Mouse (Mus musculus) forebrain, embryonic 15.5 days (tissue): ENCODE data around the gene Pjvk. TPM values are rescaled to one million over a fixed set of nuclear protein-coding genes. Genes with fewer than 3 reads are reported as not detected.

ENCODE experiments used
- ATAC-seq: fragments of 200-750 bp; cut with Nextera tagmentation; replicated peaks from 2 replicates; pipeline ENCODE4 v1.8.0; 2017; ENCODE audit warnings: mild to moderate bottlenecking, moderate TSS enrichment, moderate library complexity
- H3K27ac ChIP-seq: fragments of 300-500 bp; sonication (generic); replicated peaks from 2 replicates; pipeline ENCODE4 v1.5.1; 2015; ENCODE audit warnings: mild to moderate bottlenecking, inconsistent platforms
- H3K27me3 ChIP-seq: fragments of 300-500 bp; sonication (generic); 2 replicates; pipeline ENCODE4 v1.6.1; 2015; ENCODE audit warnings: inconsistent platforms
- H3K36me3 ChIP-seq: fragments of 300-500 bp; sonication (generic); 2 replicates; pipeline ENCODE4 v1.6.1; 2015; ENCODE audit warnings: mild to moderate bottlenecking, inconsistent platforms
- H3K4me1 ChIP-seq: fragments of 300-500 bp; sonication (generic); 2 replicates; pipeline ENCODE4 v1.6.1; 2015; ENCODE audit warnings: inconsistent platforms
- H3K4me2 ChIP-seq: fragments of 300-500 bp; sonication (generic); replicated peaks from 2 replicates; pipeline ENCODE4 v1.6.1; 2015; ENCODE audit warnings: mild to moderate bottlenecking, inconsistent platforms
- H3K4me3 ChIP-seq: fragments of 300-500 bp; sonication (generic); 2 replicates; pipeline ENCODE4 v1.5.1; 2015; ENCODE audit warnings: mild to moderate bottlenecking, inconsistent platforms
- H3K9ac ChIP-seq: fragments of 300-500 bp; sonication (generic); replicated peaks from 2 replicates; pipeline ENCODE4 v1.6.1; 2015; ENCODE audit warnings: mild to moderate bottlenecking, inconsistent platforms
- H3K9me3 ChIP-seq: fragments of 300-500 bp; sonication (generic); 2 replicates; pipeline ENCODE4 v1.6.1; 2016; ENCODE audit warnings: inconsistent platforms
- WGBS: fragments of 180-500 bp; shearing (Covaris S2); methylation state at CpG from one replicate; pipeline ENCODE4 v1.1.7; 2015; ENCODE audit warnings: mixed read lengths; 5-methylcytosine and 5-hydroxymethylcytosine counted together
- polyA plus RNA-seq: library from polyadenylated mRNA; unstranded; fragments of >200 nt; fragmentation: Nextera tagmentation; extraction: Ambion mirVana; gene quantifications from 2 replicates; pipeline ENCODE4 v1.2.1, GENCODE M21; 2015

Gene Pjvk
- polyA plus RNA-seq, 1 experiment from 2014 or later: 0.51 TPM

DNA sequence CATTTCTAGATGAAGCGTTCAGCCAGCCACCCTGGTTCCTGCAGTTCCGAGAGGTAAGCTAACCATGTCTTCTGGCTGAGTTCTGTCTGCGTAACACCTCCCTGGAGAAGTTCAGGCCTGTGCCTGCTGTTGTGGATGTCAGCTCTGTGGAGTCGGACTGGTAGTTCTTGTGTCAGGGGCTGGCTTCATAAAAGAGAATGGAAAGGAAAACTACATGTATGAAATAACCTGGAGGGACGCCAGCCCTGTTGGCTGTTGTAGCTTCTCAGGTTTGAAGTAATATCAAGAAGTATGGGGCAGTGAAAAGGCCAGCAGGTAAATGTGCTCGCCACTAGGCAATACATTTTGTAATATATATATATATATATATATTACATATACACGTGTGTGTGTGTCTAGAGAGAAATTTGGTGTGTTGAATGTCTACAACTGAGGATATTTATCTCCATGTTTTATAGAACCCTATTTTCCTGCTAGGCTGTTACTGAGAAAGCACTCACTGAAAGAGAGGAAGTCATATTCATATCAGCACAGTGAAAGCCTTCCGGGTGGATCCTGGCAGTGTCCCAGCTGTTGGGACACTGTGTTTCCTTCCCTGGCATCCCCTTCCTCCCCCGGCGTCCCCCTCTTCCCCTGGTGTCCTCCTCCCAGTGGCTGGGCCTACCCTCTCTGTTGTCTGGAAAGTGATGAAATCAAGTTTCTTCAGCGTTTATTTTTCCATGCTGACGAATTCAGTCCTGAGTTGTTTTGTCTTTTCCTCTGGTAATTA, 42.3 kb downstream of the Pjvk start:
- H3K9me3 ChIP-seq: no peaks in the 10 kb centered on the region
- no peak for ATAC-seq
- H3K9ac ChIP-seq: no peak overlapping the region
- no peak overlapping the region for H3K27ac ChIP-seq
- 91% methylated on average over 12 of the region's 12 CpGs for WGBS
- H3K27me3 ChIP-seq: no peaks in the 10 kb centered on the region
- H3K4me2 ChIP-seq: no peak overlapping the region
- peaks cover 80% of the 10 kb centered on the region for H3K36me3 ChIP-seq
- no peak overlapping the region for H3K4me3 ChIP-seq
- no peaks in the 10 kb centered on the region for H3K4me1 ChIP-seq

DNA sequence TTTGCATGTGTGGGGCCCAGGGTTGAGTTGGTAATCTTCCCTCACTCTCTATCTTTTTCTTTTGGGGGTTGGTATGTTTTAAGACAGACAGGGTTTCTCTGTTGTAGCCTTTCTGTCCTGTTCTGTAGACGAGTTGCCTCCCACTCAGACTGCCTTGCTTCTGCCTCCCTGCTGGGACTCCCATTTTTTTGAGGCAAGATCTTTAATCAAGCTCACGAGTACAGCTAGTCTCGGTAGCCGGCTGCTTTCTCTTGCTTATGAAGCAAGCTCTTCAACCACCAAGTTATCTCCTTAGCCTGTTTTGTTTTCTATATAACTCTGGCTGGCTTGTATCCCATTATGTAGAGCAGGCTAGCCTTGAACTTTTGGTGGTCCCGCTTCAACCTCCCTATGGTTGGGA, 45.5 kb downstream of the Pjvk start:
- H3K9ac ChIP-seq: no peak overlapping the region
- H3K4me1 ChIP-seq: no peaks in the 10 kb centered on the region
- H3K27me3 ChIP-seq: no peaks in the 10 kb centered on the region
- no peak for ATAC-seq
- no peak overlapping the region for H3K4me3 ChIP-seq
- H3K4me2 ChIP-seq: no peak overlapping the region
- H3K36me3 ChIP-seq: peaks cover 76% of the 10 kb centered on the region
- 86% methylated on average over 5 of the region's 5 CpGs for WGBS
- H3K9me3 ChIP-seq: no peaks in the 10 kb centered on the region
- no peak overlapping the region for H3K27ac ChIP-seq

DNA sequence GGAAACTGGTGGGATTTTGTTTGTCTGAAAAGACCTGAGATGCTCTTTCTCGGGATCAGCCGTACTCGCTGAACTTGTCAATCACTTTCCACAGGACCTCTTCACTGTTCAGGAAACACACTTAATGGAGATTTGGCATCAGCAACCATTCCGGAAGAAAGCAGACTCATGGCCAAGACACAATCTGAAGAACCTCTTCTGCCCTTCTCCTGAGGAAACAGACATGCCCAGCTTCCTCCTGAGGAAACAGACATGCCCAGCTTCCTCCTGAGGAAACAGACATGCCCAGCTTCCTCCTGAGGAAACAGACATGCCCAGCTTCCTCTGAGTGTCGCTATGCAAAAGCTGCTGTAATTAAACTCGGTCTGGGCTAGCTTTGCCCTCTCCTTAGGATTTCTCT, 47.0 kb downstream of the Pjvk start:
- ATAC-seq: no peak
- no peak overlapping the region for H3K4me2 ChIP-seq
- H3K9ac ChIP-seq: no peak overlapping the region
- H3K27me3 ChIP-seq: no peaks in the 10 kb centered on the region
- H3K4me3 ChIP-seq: no peak overlapping the region
- peaks cover 74% of the 10 kb centered on the region for H3K36me3 ChIP-seq
- H3K9me3 ChIP-seq: no peaks in the 10 kb centered on the region
- WGBS: 88% methylated on average over 6 of the region's 6 CpGs
- no peaks in the 10 kb centered on the region for H3K4me1 ChIP-seq
- H3K27ac ChIP-seq: no peak overlapping the region

DNA sequence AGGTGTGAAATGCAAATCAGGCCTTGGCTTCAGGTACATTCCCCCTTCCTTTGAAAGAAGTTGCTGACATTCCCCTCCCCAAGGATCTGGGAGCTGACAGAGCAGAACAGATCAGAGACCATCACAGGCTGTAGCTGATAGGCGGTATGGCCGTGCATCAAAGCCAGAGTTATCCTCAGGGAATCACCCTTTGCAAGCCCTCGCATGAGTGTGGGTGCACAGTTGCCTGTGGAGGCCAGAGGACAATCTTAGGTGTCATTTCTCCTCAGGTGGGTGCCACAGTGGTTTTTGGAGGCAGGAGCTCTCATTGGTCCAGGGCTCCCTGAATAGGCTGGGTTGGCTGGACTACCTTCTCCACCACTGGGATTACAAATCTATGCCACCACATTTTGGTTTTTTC, 53.9 kb downstream of the Pjvk start:
- H3K36me3 ChIP-seq: peaks cover 16% of the 10 kb centered on the region; the same call in 1 of the 2 replicates
- no peaks in the 10 kb centered on the region for H3K9me3 ChIP-seq
- WGBS: 96% methylated on average over 3 of the region's 3 CpGs
- H3K4me2 ChIP-seq: no peak overlapping the region
- H3K27ac ChIP-seq: no peak overlapping the region
- ATAC-seq: no peak
- no peaks in the 10 kb centered on the region for H3K27me3 ChIP-seq
- H3K9ac ChIP-seq: no peak overlapping the region
- no peak overlapping the region for H3K4me3 ChIP-seq
- H3K4me1 ChIP-seq: no peaks in the 10 kb centered on the region

DNA sequence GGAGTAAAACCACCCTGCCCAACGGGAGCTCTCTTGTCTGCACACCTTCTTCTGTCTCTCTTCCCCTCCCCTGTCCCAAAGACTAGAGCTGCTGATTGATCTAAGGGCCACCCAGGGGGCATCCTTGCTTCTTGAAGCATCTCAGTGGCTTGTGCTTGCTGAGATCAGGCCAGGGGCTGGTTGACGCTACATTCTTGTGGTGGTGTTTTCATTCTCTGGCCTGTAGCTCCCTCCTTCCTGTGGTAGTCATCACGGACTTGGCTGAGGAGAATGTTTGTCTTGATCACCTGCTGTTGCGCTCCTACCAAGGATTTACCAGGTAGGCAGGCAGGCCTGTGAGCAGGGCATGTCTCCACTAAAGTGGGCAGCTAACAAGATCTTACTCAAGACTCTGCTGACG, 54.5 kb downstream of the Pjvk start:
- Histone ChIP-seq H3K27me3 (no peaks in the 10 kb centered on the region), H3K9me3 (no peaks in the 10 kb centered on the region), H3K4me1 (no peaks in the 10 kb centered on the region), H3K27ac (no peak overlapping the region), H3K36me3 (peaks cover 10% of the 10 kb centered on the region; the same call in 1 of the 2 replicates), H3K9ac (no peak overlapping the region), H3K4me3 (no peak overlapping the region), H3K4me2 (no peak overlapping the region)
- WGBS: 91% methylated on average over 5 of the region's 5 CpGs
- ATAC-seq: no peak

DNA sequence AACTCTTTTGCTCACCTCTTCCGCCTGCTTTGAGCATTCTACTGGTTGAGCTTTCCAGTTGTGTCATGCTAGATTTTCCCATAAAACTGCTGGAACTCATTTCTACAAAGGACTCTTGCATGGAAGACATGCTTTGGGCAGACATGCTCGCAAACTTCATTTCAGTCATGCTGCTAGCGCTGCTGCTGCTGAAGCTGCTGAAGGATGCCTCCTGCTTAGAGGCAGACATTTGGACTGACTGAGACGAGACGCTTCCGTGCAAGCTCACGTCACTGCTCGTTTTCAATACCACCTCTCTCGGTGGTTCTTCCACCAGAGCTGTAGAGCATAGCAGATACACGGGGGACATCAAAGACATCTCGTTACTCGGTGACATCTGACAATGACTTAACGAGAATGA, 57.4 kb downstream of the Pjvk start:
- no peak overlapping the region for H3K9ac ChIP-seq
- no peak for ATAC-seq
- H3K9me3 ChIP-seq: no peaks in the 10 kb centered on the region
- peaks cover 15% of the 10 kb centered on the region for H3K36me3 ChIP-seq
- no peak overlapping the region for H3K27ac ChIP-seq
- no peaks in the 10 kb centered on the region for H3K4me1 ChIP-seq
- no peak overlapping the region for H3K4me3 ChIP-seq
- WGBS: 67% methylated on average over 13 of the region's 13 CpGs
- no peak overlapping the region for H3K4me2 ChIP-seq
- H3K27me3 ChIP-seq: no peaks in the 10 kb centered on the region

Other genes with a start within 250 kb of the Pjvk start
- gene Osbpl6, start 242.0 kb upstream of the Pjvk start, polyA plus RNA-seq: 19.4 and 24.6 TPM in 2 replicates
- 86.9 and 90.8 TPM in 2 replicates for gene Prkra, start 461 bp upstream of the Pjvk start, polyA plus RNA-seq
- 11.8 and 12.0 TPM in 2 replicates for gene Fkbp7, start 24.6 kb downstream of the Pjvk start, polyA plus RNA-seq
- 12.7 and 13.6 TPM in 2 replicates for gene Plekha3, start 26.8 kb downstream of the Pjvk start, polyA plus RNA-seq